Mouse (Mus musculus) A20 (cell line): ENCODE results near the gene Mycn.

Experiments
- DNase-seq: peaks from one replicate; pipeline ENCODE4 v3.0.0-alpha.2; 2011; ENCODE audit warnings: low read depth, low spot score

Mycn gene

DNA sequence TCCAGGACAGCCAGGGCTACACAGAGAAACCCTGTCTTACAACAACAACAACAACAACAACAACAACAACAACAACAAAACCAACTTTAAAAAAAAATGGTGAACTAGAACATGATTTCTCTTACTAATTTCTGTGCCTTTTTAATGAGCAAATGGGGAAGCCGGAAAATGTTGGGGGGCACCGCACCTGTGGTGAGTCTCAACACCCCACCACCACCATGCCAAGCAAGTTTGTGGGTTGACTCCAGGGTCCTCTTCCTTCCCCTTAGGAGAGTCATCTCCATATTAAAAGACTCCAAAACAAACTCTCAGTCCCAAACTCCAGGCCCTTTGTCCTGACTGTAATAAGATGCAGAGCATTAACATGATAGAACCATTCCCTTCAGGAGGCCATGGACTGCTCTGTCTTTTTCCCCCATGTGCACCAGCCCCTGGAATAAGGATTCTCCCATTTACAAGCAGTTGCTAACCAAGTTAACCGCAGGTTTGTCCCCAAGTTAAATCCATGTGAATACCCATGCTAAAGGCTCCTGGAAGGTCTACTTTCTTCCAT is 14.7 kb downstream of the Mycn start:
- no peak for DNase-seq

DNA sequence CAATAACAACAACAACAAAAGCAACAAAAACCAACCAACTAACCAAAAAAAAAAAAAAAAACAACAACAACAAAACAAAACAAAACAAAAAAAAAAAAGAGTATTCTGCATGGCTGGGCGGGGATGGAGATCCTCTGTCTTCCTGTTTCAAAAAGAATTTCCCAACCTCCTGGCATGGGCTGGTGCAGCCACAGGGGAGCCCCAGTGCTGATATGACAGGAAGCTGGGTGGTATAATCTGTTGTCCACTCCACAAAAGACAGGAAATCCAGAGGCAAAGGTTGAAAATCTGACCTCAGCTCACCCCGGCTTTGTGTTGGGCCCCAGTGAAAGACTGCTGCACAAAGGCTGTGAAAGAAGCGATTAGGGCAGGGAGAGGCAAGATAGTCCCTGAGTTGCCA is 17.3 kb downstream of the Mycn start:
- no peak for DNase-seq

DNA sequence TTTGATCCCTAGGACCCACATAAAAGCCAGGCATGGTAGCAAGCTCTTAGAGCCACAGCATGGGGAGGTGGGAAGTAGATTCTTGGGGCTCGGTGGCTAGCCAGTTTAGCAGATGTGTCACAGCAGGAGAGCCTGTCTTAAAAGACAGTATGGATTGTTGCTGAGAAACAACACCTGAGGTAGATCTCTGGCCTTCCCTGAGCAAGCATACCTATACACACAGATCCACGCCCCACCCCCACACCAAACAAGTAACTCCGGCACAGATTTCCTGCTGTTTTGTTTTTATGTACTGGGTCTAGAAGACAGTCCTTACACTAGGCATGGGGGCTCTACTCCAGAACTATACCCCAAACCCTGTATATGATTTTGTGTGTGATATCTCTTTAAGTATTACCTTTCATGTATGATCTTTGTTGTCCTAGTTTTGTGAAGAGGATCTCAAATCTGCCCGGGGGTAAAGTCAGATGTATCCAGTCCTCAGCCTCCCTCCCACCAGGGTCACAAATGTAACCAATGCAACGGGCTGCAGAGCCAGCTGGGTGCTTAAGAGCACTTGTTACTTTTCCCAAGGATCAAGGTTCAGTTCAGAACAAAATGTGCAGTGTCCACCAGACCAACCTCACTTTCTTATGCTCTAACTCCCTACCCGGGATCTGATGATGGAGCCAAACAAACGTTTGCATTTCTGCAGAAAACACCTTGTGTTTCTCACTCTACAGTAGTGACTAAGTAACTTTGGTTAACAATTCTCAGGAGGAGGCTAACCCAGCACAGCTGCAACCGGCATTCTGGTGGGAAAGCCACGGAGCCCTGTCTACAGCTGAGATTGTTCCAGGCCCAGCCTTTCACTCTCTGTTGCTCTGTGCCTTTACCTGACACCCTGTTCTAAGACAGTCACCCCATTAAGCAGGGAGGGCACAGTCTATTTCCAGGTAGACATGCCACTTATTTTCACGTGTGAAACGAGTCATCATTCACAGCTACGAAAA is 21.3 kb downstream of the Mycn start:
- DNase-seq: no peak

DNA sequence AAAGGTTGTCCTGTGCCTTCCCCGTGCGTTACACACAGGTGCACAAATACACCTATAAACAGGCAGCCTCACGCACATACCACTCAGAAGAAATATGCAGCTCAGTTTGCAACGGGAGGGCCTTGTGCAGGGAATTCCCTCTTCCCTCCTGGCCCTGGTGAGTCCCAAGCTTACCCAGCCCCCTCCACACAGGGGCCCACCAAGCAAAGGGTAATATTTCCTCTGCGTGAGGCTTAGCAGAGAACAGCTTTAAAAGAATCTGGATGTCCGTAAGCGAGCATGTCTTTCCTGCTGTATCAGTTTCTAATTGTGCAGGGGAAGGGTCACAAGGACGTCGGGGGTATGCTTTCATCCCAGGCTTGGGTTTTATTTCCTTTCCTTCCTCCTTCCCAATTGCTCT is 25.4 kb downstream of the Mycn start:
- no peak for DNase-seq

DNA sequence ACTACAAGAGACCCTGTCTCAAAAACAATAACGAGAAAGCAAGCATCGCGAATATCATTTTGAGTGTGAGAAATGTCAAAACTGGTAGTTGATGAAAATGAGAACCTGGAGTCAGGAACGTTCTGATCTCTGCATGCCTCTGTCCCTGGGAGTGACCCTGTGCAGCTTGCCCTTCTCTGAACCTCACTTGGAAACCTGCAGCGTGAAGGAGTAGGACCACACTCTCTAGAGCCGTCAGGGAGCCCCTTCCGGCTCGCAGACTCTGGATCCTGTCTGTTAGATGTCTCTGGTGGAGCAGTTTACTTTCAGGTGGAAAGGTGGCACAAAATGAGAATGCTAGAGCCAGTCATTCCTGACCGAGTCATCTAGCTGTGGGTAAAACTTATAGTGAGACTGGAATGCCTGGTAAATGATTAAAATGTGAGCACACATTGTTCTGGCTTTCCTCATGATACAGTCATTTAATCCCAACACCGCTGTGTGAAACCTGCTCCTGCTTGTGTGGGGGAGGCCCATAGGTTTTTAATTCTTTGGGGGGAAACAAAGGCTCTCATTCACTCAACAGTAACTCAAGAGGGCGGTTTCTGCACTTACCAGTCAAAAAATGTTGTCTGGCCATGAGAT is 31.2 kb downstream of the Mycn start:
- no peak for DNase-seq

- DNase-seq: no peak
Measured at GRCm38 (mm10) chr12:12909631-12910277, 32.0 kb downstream of the Mycn start.

- no peak for DNase-seq
Measured at GRCm38 (mm10) chr12:12906771-12907170, 34.9 kb downstream of the Mycn start.

DNA sequence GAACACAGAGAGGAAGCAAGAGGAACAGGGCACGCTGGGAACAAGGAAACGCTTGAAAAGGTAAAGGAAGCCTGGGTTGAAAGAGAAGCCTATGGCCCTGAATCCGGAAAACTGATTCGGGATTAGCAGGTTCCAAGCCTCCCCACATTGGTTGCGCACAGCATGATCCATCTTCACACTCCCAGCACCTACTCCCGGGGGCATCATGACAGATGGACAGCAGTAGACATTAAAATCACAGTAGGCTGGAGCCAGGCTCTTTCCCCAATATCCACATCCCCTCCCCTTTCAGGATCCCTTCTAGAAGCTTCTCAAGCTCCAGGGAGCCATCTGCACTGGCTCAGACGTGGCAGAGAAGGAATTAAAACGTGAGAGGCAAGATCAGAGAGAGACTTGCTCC is 35.4 kb downstream of the Mycn start:
- DNase-seq: no peak

- DNase-seq: no peak
Measured at GRCm38 (mm10) chr12:12905117-12905516, 36.6 kb downstream of the Mycn start.

GRCm38 (mm10) chr12:12904512-12904953 is 37.2 kb downstream of the Mycn start:
- DNase-seq: no peak

DNA sequence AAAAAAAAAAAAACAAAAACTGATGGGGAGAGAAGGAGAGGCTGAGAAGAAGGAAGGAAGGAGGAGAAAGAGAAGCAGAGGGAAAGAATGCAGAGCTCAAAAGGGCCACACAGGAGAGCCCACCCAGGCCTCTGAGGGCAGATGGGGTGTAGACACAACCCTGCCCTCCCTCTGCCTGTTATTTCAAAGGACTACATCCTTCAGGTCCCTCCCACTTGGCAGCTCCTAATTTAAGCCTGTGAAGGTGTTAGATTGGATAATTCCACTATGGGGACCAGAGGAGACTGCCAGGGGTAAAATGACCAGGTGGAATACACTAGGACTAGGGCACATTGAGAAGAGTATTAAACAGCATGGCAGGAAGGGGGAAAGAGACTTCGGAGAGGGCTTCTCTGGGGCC is 37.6 kb downstream of the Mycn start:
- DNase-seq: no peak

- no peak for DNase-seq
Measured at GRCm38 (mm10) chr12:12902403-12902802, 39.3 kb downstream of the Mycn start.

DNA sequence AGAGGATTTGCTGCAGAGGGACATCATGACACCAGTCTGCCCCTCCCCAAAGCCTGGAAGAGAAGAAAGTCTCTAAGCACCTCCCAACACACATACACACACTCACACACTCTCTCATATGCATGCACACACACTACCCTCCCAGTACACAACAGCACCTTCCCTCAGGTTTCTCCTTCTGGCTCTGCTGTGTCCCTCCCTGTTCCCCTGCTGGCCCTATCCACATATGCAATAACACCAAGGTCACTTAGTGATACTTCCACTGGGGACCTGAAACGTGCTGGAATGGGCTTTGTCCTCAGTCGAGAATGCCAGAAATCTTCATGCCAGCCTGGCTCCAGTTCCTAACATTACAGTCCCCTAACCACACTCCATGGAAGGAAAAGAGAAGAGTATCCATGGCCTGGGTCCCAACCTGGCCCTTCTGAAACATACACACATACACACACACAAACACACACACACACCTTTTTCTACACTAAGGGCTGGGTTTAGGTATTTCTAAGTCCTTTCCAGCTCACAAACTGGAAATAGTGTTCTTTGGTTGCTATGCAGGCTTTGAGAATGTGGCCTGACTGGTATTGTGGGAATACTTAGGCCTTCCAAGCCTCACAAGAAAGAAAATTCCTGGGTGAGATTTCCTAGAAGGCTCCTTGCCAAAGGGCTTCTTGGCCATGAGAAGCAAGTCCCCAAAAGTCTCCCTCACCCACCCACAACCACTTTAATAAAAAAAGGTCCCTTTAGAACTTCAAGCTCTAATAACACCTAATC is 43.2 kb downstream of the Mycn start:
- no peak for DNase-seq

- no peak for DNase-seq
Measured at GRCm38 (mm10) chr12:12893986-12894385, 47.7 kb downstream of the Mycn start.

DNA sequence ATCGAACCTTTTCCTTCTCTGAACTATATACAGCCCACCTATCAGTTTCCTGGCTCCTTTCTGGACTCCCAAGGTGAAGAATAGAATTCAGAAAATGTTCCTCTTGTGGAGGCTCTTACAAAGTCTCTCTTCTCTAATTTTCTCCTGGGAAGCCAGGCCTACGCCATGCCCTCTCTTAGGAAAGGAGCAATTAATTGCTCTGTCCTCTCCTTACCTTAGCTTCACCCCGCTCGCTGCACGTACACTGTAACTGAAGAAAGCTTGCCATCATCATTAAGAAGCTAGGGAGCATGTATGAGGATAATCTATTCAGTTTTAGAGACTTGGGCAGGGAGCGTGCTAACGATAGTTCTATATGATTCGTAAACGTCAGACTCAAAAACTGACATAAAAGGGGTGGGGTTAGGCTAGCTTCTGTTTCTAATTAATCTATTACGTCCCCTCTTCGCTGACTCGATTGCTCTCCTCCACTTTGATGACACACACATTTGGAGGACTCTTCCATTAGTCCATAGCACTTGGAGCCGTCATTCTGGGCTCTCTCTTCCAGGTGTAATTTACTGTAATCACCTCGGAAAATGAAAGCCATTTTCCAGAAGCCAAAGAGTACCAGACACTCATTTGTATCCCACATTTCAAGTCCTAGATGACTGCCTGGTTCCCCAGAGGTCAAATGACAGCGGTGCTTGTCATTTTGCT is 55.4 kb downstream of the Mycn start:
- DNase-seq: no peak
